Mouse (Mus musculus): ENCODE measurements at regions not wholly inside any gene's neighbourhood (a gene's known extent, or its start where the extent isn't known, plus 50 kb on each side); places are given as distances from the start of the nearest gene placed in this dataset.

DNA sequence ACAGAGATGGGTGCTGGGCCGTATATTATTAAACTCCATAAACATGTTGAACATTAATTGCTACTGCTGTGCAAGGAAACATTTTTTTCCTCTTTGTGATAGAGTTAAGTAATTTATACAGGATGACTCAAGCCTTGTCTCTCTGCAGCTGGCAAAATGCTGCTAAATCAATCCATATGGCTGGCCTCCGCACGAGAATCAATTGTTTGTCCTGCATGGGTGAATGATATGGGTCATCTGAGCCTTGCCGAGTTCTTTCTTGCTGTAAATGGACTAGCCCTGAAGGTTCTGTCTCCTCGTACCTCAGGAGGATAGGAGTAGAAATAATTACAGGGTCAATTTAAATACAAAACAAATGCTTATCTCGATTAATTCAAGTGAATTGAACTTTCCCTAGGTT is 591.6 kb downstream of the Slc4a3 start:
- Histone ChIP-seq H3K36me3 (ENCODE audit: control insufficient read depth, insufficient read depth, low read length, poor library complexity, severe bottlenecking) (no peaks in the 10 kb centered on the region), H3K27ac (ENCODE audit: insufficient read depth, low read depth, low read length, poor library complexity, severe bottlenecking) (no peak overlapping the region)
- DNase-seq (ENCODE audit: low read depth, low spot score), result no peak

DNA sequence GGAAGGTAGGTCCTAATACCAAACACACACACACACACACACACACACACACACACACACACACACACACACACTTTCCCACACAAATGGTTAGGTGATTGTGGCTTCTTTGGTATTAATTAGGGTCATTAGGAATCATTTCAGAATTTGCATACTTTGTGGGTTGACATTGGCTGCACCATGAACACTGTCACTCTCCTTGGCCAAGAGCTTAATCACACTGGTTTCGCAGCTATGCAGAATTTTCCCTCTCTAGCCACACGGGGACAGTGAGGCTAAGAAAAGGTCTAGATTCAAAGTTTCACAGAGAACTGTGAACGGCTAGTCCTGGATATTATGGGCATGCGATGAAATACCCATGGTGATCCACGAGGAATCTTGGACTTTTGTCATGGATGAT is 597.5 kb downstream of the Slc4a3 start:
- H3K27ac ChIP-seq (ENCODE audit: insufficient read depth, low read depth, low read length, poor library complexity, severe bottlenecking), result no peak overlapping the region
- no peak for TF ChIP-seq CHD2 (IDR thresholded peaks at IDR 0.05; ENCODE audit: low read depth, low read length)
- TF ChIP-seq ZC3H11A (IDR thresholded peaks at IDR 0.05; ENCODE audit: borderline replicate concordance, low read depth, low read length), result no peak
- no peak for TF ChIP-seq MAFK (IDR thresholded peaks at IDR 0.05; ENCODE audit: insufficient read depth, low read depth, low read length)
- TF ChIP-seq HCFC1 (IDR thresholded peaks at IDR 0.05; ENCODE audit: borderline replicate concordance, insufficient read depth, low read length), result no peak
- no peak for TF ChIP-seq ZNF384 (IDR thresholded peaks at IDR 0.05; ENCODE audit: low read depth, low read length)
- no peak overlapping the region for H3K4me3 ChIP-seq (ENCODE audit: insufficient read depth in 1 of 2, low read depth in 1 of 2, low read length in 2 of 2, poor library complexity in 1 of 2, severe bottlenecking in 1 of 2)
- no peaks in the 10 kb centered on the region for H3K36me3 ChIP-seq (ENCODE audit: control insufficient read depth, insufficient read depth, low read length, poor library complexity, severe bottlenecking)
- in situ Hi-C loops (cut with MboI; ENCODE audit: low sequenced_read_pairs in 2 of 2, unreplicated experiment in 2 of 2), result no loop called here
- no peak for DNase-seq (ENCODE audit: low read depth, low spot score)
- H3K9ac ChIP-seq (ENCODE audit: insufficient read depth, low read depth, low read length, poor library complexity, severe bottlenecking), result no peak overlapping the region
- H3K4me1 ChIP-seq (ENCODE audit: control insufficient read depth in 2 of 2, insufficient read depth in 2 of 2, low read length in 2 of 2, poor library complexity in 1 of 2), result no peaks in the 10 kb centered on the region
- H3K9me3 ChIP-seq (ENCODE audit: control insufficient read depth, insufficient read depth, low read depth, low read length), result no peaks in the 10 kb centered on the region

More for the DNA sequence above, 591.6 kb downstream of the Slc4a3 start:
- in situ Hi-C loops (cut with MboI; ENCODE audit: low sequenced_read_pairs in 2 of 2, unreplicated experiment in 2 of 2), result no loop called here
- H3K9me3 ChIP-seq (ENCODE audit: control insufficient read depth, insufficient read depth, low read depth, low read length), result no peaks in the 10 kb centered on the region
- TF ChIP-seq ZC3H11A (IDR thresholded peaks at IDR 0.05; ENCODE audit: borderline replicate concordance, low read depth, low read length), result no peak
- TF ChIP-seq HCFC1 (IDR thresholded peaks at IDR 0.05; ENCODE audit: borderline replicate concordance, insufficient read depth, low read length), result no peak
- no peak for TF ChIP-seq ZNF384 (IDR thresholded peaks at IDR 0.05; ENCODE audit: low read depth, low read length)
- TF ChIP-seq MAFK (IDR thresholded peaks at IDR 0.05; ENCODE audit: insufficient read depth, low read depth, low read length), result no peak
- TF ChIP-seq CHD2 (IDR thresholded peaks at IDR 0.05; ENCODE audit: low read depth, low read length), result no peak
- no peaks in the 10 kb centered on the region for H3K4me1 ChIP-seq (ENCODE audit: control insufficient read depth in 2 of 2, insufficient read depth in 2 of 2, low read length in 2 of 2, poor library complexity in 1 of 2)
- no peak overlapping the region for H3K4me3 ChIP-seq (ENCODE audit: insufficient read depth in 1 of 2, low read depth in 1 of 2, low read length in 2 of 2, poor library complexity in 1 of 2, severe bottlenecking in 1 of 2)
- no peak overlapping the region for H3K9ac ChIP-seq (ENCODE audit: insufficient read depth, low read depth, low read length, poor library complexity, severe bottlenecking)

DNA sequence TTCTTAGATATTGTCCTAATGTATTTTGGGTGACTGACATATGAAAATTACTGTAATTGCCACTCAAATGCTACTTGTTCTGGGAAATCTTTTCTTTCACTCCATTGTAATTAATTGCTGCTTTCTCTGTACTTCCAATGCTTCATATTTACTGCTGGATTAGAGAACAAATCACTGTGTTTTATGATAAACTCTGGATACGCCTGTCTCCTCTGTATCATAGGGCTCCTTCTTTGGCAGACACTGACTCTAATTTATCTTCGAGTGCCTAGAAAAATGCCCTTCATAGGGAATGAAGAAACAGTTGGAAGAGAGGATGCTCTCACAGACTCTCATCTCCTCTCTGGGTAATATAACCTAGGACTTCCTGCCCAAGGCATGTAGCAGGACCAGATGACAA is 602.9 kb downstream of the Slc4a3 start:
- no peak overlapping the region for H3K4me3 ChIP-seq (ENCODE audit: insufficient read depth in 1 of 2, low read depth in 1 of 2, low read length in 2 of 2, poor library complexity in 1 of 2, severe bottlenecking in 1 of 2)
- TF ChIP-seq MAFK (IDR thresholded peaks at IDR 0.05; ENCODE audit: insufficient read depth, low read depth, low read length) (no peak), ZNF384 (IDR thresholded peaks at IDR 0.05; ENCODE audit: low read depth, low read length) (no peak), CHD2 (IDR thresholded peaks at IDR 0.05; ENCODE audit: low read depth, low read length) (no peak), HCFC1 (IDR thresholded peaks at IDR 0.05; ENCODE audit: borderline replicate concordance, insufficient read depth, low read length) (no peak), ZC3H11A (IDR thresholded peaks at IDR 0.05; ENCODE audit: borderline replicate concordance, low read depth, low read length) (no peak)
- H3K36me3 ChIP-seq (ENCODE audit: control insufficient read depth, insufficient read depth, low read length, poor library complexity, severe bottlenecking), result no peaks in the 10 kb centered on the region
- no peaks in the 10 kb centered on the region for H3K9me3 ChIP-seq (ENCODE audit: control insufficient read depth, insufficient read depth, low read depth, low read length)
- in situ Hi-C loops (cut with MboI; ENCODE audit: low sequenced_read_pairs in 2 of 2, unreplicated experiment in 2 of 2), result no loop called here
- no peak for DNase-seq (ENCODE audit: low read depth, low spot score)
- H3K27ac ChIP-seq (ENCODE audit: insufficient read depth, low read depth, low read length, poor library complexity, severe bottlenecking), result no peak overlapping the region
- H3K4me1 ChIP-seq (ENCODE audit: control insufficient read depth in 2 of 2, insufficient read depth in 2 of 2, low read length in 2 of 2, poor library complexity in 1 of 2), result no peaks in the 10 kb centered on the region
- no peak overlapping the region for H3K9ac ChIP-seq (ENCODE audit: insufficient read depth, low read depth, low read length, poor library complexity, severe bottlenecking)

GRCm38 (mm10) chr1:76156291-76156690 is 610.2 kb downstream of the Slc4a3 start:
- no peaks in the 10 kb centered on the region for H3K4me1 ChIP-seq (ENCODE audit: control insufficient read depth in 2 of 2, insufficient read depth in 2 of 2, low read length in 2 of 2, poor library complexity in 1 of 2)
- DNase-seq (ENCODE audit: low read depth, low spot score), result no peak
- H3K9me3 ChIP-seq (ENCODE audit: control insufficient read depth, insufficient read depth, low read depth, low read length), result no peaks in the 10 kb centered on the region
- H3K36me3 ChIP-seq (ENCODE audit: control insufficient read depth, insufficient read depth, low read length, poor library complexity, severe bottlenecking), result no peaks in the 10 kb centered on the region
- H3K9ac ChIP-seq (ENCODE audit: insufficient read depth, low read depth, low read length, poor library complexity, severe bottlenecking), result no peak overlapping the region
- TF ChIP-seq MAFK (IDR thresholded peaks at IDR 0.05; ENCODE audit: insufficient read depth, low read depth, low read length), result no peak
- TF ChIP-seq HCFC1 (IDR thresholded peaks at IDR 0.05; ENCODE audit: borderline replicate concordance, insufficient read depth, low read length), result no peak
- no peak for TF ChIP-seq ZNF384 (IDR thresholded peaks at IDR 0.05; ENCODE audit: low read depth, low read length)
- TF ChIP-seq ZC3H11A (IDR thresholded peaks at IDR 0.05; ENCODE audit: borderline replicate concordance, low read depth, low read length), result no peak
- no peak for TF ChIP-seq CHD2 (IDR thresholded peaks at IDR 0.05; ENCODE audit: low read depth, low read length)
- H3K27ac ChIP-seq (ENCODE audit: insufficient read depth, low read depth, low read length, poor library complexity, severe bottlenecking), result no peak overlapping the region
- in situ Hi-C loops (cut with MboI; ENCODE audit: low sequenced_read_pairs in 2 of 2, unreplicated experiment in 2 of 2), result no loop called here
- H3K4me3 ChIP-seq (ENCODE audit: insufficient read depth in 1 of 2, low read depth in 1 of 2, low read length in 2 of 2, poor library complexity in 1 of 2, severe bottlenecking in 1 of 2), result no peak overlapping the region

DNA sequence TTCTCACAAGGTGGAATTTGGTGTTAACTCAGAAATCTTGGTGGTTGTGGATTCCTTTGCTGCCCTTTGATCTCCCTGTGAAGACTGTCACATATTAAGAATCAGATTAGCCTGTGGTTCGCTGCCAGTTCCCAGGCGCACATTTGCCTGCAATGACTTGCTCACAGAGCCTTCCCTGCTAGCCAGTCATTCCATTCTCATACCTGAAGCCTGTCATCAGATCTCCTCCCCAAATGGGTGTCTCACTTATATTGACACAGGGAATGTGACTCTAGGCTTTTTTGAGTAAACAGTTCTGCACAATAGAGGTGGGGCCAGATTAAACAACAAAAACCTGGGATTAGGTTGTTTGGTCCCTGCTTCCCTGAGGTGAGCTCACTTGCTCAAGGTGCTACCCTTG is 621.4 kb downstream of the Slc4a3 start:
- TF ChIP-seq ZNF384 (IDR thresholded peaks at IDR 0.05; ENCODE audit: low read depth, low read length) (no peak), HCFC1 (IDR thresholded peaks at IDR 0.05; ENCODE audit: borderline replicate concordance, insufficient read depth, low read length) (no peak), MAFK (IDR thresholded peaks at IDR 0.05; ENCODE audit: insufficient read depth, low read depth, low read length) (no peak), CHD2 (IDR thresholded peaks at IDR 0.05; ENCODE audit: low read depth, low read length) (no peak)
- in situ Hi-C loops (cut with MboI; ENCODE audit: low sequenced_read_pairs in 2 of 2, unreplicated experiment in 2 of 2), result no loop called here
- no peak overlapping the region for H3K4me3 ChIP-seq (ENCODE audit: insufficient read depth in 1 of 2, low read depth in 1 of 2, low read length in 2 of 2, poor library complexity in 1 of 2, severe bottlenecking in 1 of 2)
- no peak for DNase-seq (ENCODE audit: low read depth, low spot score)
- H3K9me3 ChIP-seq (ENCODE audit: control insufficient read depth, insufficient read depth, low read depth, low read length), result no peaks in the 10 kb centered on the region
- no peaks in the 10 kb centered on the region for H3K36me3 ChIP-seq (ENCODE audit: control insufficient read depth, insufficient read depth, low read length, poor library complexity, severe bottlenecking)
- no peaks in the 10 kb centered on the region for H3K4me1 ChIP-seq (ENCODE audit: control insufficient read depth in 2 of 2, insufficient read depth in 2 of 2, low read length in 2 of 2, poor library complexity in 1 of 2)
- H3K9ac ChIP-seq (ENCODE audit: insufficient read depth, low read depth, low read length, poor library complexity, severe bottlenecking), result no peak overlapping the region
- H3K27ac ChIP-seq (ENCODE audit: insufficient read depth, low read depth, low read length, poor library complexity, severe bottlenecking), result no peak overlapping the region

All from ES-E14 (cell line).